Mouse (Mus musculus) E14TG2a.4 (cell line): Measurements from ENCODE around the gene Sugct.
"Not testable (repeated sequence)": the region's sequence is repeated elsewhere in the genome, so short reads cannot be mapped to it uniquely, and the experiment has no call there.

Experiments
- H3K27me3 ChIP-seq: 2 replicates; pipeline ENCODE4 v1.6.1; 2014; ENCODE audit warnings: low read length, control low read depth; ENCODE audit not compliant: insufficient read depth
- H3K36me3 ChIP-seq: 2 replicates; pipeline ENCODE4 v1.6.1; 2014; ENCODE audit warnings: low read length, control low read depth; ENCODE audit not compliant: insufficient read depth
- H3K4me1 ChIP-seq: replicated peaks from 2 replicates; pipeline ENCODE4 v1.6.1; 2014; ENCODE audit warnings: low read depth, low read length, control low read depth
- H3K4me3 ChIP-seq: replicated peaks from 2 replicates; pipeline ENCODE4 v1.5.1; 2014; ENCODE audit warnings: mild to moderate bottlenecking, low read length
- H3K9me3 ChIP-seq: 2 replicates; pipeline ENCODE4 v1.6.1; 2014; ENCODE audit warnings: low read length, control low read depth
- CTCF ChIP-seq: conservative IDR thresholded peaks from 2 replicates; pipeline ENCODE4 v1.5.1; 2014; ENCODE audit warnings: low read length
- NANOG ChIP-seq: IDR thresholded peaks from 2 replicates; pipeline ENCODE4 v1.6.1; 2014; ENCODE audit warnings: borderline replicate concordance, low read length, mixed read lengths
- POU5F1 ChIP-seq: IDR thresholded peaks from 2 replicates; pipeline ENCODE4 v1.6.1; 2014; ENCODE audit warnings: low read length, borderline replicate concordance

Gene Sugct

DNA sequence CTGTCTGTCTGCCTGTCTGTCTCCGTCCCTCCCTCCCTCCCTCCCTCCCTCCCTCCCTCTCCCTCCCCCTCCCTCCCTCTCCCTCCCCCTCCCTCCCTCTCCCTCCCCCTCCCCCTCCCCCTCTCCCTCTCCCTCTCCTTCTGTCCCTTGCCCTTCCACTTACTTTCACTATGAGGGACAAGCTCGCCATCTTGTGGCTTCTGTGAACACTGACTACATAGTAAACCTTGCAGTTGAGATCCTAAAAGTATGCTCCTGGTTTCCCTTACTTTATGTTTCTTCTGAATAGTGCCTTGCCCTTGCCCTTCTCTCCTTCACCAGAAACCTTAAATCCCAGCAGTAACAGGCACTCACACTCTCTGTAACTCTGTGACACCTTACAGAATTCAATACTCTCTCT, 113.7 kb downstream of the Sugct start:
- H3K36me3 ChIP-seq, result no peaks in the 10 kb centered on the region
- H3K4me1 ChIP-seq, result peaks cover 5% of the 10 kb centered on the region; the same call in 1 of the 2 replicates
- TF ChIP-seq CTCF (peak; percentile 12; the same call in 1 of the 2 replicates), NANOG (no peak)
- H3K4me3 ChIP-seq, result no peak overlapping the region
- no peaks in the 10 kb centered on the region for H3K9me3 ChIP-seq
- H3K27me3 ChIP-seq, result no peaks in the 10 kb centered on the region

DNA sequence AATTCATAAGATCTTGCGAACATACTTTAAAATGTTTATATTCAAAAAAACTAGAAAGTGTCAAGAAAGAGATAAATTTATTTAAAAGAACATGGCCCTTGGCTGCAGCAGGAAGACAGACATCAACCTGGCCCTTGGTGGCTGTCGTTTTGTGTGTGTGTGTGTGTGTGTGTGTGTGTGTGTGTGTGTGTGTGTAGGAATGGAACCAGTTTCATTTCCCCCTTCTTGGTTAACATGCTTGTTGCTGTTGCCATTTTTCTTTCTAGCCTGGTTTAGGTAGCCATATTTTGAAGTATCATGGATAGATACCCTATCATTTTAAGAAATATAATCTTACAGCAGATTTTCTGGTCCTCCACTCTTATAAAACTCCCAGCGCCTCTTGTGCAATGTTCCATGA, 136.0 kb downstream of the Sugct start:
- no peaks in the 10 kb centered on the region for H3K4me1 ChIP-seq
- peaks cover 5% of the 10 kb centered on the region; the same call in 1 of the 2 replicates for H3K9me3 ChIP-seq
- H3K36me3 ChIP-seq, result no peaks in the 10 kb centered on the region
- H3K27me3 ChIP-seq, result no peaks in the 10 kb centered on the region
- no peak for TF ChIP-seq POU5F1
- TF ChIP-seq NANOG, result no peak
- no peak for TF ChIP-seq CTCF
- H3K4me3 ChIP-seq, result no peak overlapping the region

DNA sequence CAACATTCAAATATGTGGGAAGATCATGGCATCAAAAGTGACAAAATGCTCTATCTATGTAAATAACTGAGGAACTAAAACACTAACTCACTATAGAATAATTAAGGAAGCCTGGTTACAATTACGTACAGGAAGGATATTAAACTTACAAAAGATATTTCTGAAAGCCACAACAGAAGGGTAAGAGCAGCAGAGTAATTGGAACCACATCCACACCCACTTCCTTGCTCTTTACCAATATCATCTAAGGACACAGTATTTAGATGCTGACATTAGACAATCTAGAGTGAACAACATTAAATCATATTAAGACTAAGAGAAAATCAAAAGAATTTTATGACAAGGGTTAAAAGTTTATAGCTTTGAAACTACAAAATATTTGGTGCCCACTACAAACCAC, 159.0 kb downstream of the Sugct start:
- Histone ChIP-seq H3K9me3 (peaks cover 14% of the 10 kb centered on the region), H3K4me1 (peaks cover 8% of the 10 kb centered on the region), H3K27me3 (no peaks in the 10 kb centered on the region), H3K36me3 (no peaks in the 10 kb centered on the region), H3K4me3 (no peak overlapping the region)
- TF ChIP-seq POU5F1 (no peak), NANOG (no peak), CTCF (no peak)

DNA sequence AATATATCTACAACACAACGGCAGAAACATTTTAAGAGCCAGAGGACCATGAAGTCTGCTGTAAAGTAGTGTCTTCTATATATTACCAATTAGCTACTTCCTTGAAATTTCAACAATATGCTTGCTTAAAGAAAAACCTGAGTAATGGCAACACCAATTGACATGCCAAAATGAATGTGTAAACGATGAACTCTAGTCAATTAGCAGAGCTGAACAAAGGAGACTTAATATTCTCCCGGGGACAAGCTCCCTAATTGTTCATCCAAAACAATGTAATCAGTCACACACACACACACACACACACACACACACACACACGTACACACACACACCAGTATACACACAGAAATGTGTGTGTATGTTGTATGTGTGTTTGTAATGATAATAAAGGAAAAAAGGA, 160.5 kb downstream of the Sugct start:
- Histone ChIP-seq H3K36me3 (no peaks in the 10 kb centered on the region), H3K4me3 (no peak overlapping the region), H3K9me3 (peaks cover 14% of the 10 kb centered on the region), H3K4me1 (peaks cover 9% of the 10 kb centered on the region), H3K27me3 (no peaks in the 10 kb centered on the region)
- TF ChIP-seq CTCF, result no peak
- no peak for TF ChIP-seq POU5F1
- no peak for TF ChIP-seq NANOG

DNA sequence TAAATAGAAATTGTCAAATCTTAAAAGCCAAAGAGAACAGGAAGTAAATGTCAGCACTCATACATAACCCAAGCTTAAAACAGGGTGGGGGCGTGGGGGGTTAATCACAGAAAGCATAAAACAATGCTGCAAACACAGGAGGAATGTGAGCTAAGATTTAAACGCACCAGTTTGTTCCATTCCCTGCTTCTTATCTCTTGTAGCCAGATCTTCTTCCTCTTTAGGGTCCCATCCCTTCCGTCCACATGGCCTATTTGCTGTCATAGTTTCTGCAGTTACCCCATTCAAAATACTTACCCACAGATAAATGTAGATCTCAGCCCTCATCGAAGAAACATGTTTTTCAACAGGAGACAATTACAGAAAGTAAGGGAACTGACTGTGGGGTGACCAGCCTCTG, 160.9 kb downstream of the Sugct start:
- Histone ChIP-seq H3K4me1 (peaks cover 9% of the 10 kb centered on the region), H3K4me3 (no peak overlapping the region), H3K27me3 (no peaks in the 10 kb centered on the region), H3K9me3 (peaks cover 14% of the 10 kb centered on the region), H3K36me3 (no peaks in the 10 kb centered on the region)
- TF ChIP-seq POU5F1 (no peak), CTCF (no peak), NANOG (no peak)

DNA sequence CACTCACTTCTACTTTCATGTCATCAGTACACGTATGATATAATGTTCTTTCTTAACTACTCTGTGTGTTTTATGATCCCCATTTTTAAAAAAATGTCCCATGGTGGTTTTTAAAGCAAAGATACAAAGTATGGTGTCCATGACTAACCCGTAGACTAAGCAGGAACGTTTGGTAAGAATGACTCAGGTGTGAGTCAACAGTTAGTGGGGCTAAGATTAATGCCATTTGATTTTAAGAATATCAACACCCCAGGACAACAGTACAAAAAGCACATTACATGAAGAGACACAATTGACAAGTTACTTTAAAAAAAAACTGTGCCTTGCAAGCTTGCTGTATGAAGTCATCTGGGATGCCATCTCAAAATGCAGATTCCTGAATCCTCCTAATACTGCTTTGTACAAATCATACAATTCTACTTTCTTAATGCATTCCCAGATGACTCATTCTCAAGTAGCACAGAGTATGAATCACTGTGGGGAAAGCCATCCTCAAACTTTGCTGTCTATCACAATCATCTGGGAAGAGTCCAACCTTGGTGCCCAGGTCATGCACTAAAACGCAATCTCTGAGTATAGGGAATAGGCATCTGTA, 184.1 kb downstream of the Sugct start:
- no peaks in the 10 kb centered on the region for H3K27me3 ChIP-seq
- no peaks in the 10 kb centered on the region for H3K9me3 ChIP-seq
- no peaks in the 10 kb centered on the region for H3K36me3 ChIP-seq
- H3K4me3 ChIP-seq, result no peak overlapping the region
- TF ChIP-seq POU5F1, result no peak
- no peak for TF ChIP-seq CTCF
- no peak for TF ChIP-seq NANOG
- no peaks in the 10 kb centered on the region for H3K4me1 ChIP-seq

DNA sequence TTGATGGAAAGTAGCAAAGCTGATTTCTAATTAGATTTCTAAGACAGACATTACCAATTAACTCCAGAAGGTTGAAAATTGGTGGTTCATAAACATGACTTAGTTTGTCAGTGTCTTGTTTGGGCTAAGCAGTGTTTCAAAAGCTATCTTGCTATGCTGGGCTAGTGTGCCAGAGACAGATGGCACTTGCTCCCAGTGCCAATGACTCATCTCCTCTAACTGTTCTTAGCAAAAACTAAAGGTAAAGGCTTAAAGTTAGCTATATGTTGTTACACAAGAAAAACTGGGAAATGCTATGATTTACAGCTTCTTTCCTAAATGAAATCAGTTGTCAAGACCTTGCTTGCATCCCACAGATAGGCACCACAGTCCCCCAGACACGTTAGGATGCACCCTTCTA, 200.4 kb downstream of the Sugct start:
- Histone ChIP-seq H3K27me3 (no peaks in the 10 kb centered on the region), H3K9me3 (no peaks in the 10 kb centered on the region), H3K4me1 (no peaks in the 10 kb centered on the region), H3K4me3 (no peak overlapping the region), H3K36me3 (no peaks in the 10 kb centered on the region)
- TF ChIP-seq NANOG, result no peak
- TF ChIP-seq POU5F1, result no peak
- no peak for TF ChIP-seq CTCF

DNA sequence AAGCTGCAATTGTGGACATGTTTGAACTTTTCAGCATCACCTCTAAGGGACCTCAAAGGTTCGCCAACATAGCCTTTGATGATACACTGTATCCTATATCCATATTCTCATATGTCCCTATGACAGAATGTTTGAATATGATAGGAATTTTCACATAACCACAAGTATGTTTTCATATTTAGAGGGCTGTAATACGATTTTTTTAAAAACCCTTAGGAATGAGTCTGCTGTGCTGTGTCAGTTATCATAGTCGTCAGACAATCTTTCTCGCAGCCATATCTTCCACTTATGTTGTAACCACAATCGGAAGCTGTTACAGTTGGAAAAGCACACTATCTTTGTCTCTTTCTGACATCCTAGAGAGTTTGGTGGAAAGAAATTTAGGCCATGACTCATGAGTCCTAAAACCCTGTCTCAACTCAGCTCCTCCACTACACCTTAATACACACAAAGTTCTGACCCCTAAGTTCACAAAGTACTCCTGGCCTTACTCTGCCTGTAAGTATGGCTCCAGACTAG, 201.2 kb downstream of the Sugct start:
- no peaks in the 10 kb centered on the region for H3K4me1 ChIP-seq
- TF ChIP-seq CTCF, result no peak
- TF ChIP-seq NANOG, result no peak
- TF ChIP-seq POU5F1, result no peak
- H3K9me3 ChIP-seq, result no peaks in the 10 kb centered on the region
- H3K4me3 ChIP-seq, result no peak overlapping the region
- no peaks in the 10 kb centered on the region for H3K36me3 ChIP-seq
- H3K27me3 ChIP-seq, result no peaks in the 10 kb centered on the region

DNA sequence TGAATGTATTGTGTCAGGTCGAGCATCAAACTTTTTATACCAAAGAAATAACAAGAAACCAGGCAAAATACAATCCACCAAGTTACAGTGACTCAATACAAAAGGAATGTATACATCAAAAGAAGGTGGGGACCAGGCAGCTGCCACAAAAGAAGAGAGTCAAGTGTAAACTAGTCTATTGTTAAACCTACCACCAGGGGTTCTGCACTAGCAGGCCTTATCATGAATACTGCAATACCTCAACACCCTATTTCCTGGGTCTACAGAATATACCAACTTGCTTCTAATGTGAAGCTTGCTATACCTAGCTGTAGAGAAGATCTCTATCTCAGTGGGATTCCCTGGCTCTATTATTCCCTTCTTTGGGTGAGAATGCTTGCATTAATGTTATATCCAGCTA, 237.4 kb downstream of the Sugct start:
- Histone ChIP-seq H3K4me1 (peaks cover 15% of the 10 kb centered on the region), H3K9me3 (peaks cover 22% of the 10 kb centered on the region)
- H3K36me3 ChIP-seq, H3K4me3 ChIP-seq, H3K27me3 ChIP-seq: not testable (repeated sequence)
